Mouse (Mus musculus): ENCODE measurements around the gene Qser1.

The Qser1 gene

DNA sequence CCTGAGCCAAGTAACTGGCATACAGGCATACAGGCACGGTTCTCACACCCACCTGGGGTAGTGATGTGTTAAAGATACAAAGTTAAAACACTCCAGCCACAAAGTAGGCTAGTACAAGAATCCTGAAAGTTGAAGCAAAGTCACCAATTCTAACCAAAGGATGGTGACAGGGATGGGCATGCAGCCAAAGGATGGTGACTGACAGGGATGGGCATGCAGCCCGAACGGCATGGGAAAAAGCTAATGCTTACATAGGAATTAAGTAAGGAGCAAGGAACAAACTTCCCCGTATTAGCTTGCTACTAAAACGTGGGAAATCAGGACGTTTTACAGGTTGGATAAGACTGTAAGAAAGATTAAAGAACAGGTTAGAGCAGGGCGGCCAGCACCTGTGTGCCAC lies 80.3 kb downstream of the Qser1 start:
- DNase-seq (ENCODE audit: low spot score) = no peak

DNA sequence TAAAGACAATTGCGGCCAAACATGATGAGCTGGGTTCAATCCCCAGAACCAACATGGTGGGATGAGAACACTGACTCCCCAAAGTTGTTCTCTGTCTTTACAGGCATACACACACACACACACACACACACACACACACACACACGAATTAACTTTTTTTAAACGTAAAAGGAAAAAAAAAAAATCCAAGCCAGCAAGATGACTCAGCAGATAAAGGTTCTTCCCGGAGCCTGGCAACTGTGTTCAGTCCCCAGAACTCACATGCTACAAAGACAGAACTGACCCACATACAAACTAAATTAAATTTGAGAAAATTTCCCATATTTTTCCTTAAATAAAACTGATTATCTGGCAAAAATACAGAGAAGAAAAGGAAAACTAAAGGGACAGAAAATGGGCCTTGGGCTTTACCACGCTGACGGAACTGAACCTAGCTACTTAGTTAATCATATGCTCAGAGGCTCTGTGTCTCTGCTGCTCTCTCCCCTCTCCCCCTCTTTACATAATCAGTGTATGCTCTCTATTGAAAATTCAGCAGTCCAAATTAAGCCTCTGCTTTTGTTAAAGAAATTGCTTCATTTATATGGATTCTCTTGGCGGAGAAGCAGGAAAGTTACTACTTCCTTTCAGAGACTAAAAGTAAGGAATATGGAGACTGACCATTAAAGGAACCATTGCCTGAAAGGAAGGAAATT lies 83.9 kb downstream of the Qser1 start:
- no peak for DNase-seq (ENCODE audit: low spot score)

DNA sequence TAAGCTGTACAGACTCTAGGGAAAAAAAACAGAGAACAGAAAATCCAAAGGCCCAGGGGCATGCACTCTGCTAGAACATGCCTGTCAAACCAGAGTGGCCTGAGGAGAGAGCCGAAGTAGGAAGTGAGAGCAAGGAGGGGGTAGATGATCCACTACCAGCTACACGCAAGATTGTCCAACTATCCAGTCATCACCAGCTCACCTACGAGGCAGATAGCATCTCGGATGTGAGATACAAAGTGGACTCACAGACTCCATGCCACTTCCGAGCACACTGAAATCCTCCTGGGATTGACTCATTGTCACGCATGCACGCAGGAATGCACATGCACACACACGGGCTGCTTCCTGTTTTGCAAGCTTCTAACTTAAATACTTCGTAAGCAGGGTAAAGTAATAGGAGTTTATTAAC lies 84.5 kb downstream of the Qser1 start:
- no peak for DNase-seq (ENCODE audit: low spot score)

DNA sequence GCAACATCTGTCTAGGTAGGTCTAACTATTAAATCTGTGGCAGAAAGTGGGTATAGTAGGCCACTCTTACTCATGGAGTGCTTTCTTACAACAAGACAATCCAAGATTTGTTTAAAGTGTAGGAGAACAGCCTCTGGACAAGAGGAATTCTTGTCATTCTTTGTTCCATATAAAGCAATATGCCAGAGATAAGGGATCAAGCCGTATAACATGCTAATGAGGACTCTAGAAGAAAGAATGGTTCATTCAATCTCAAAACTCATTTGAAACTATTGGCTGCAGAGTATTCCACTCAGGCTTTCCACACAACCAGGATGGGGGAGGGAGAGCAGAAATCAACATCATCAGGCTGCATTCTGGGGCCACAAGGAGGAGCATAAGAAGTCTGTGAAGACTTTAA lies 89.2 kb downstream of the Qser1 start:
- no peak for DNase-seq (ENCODE audit: low spot score)

DNA sequence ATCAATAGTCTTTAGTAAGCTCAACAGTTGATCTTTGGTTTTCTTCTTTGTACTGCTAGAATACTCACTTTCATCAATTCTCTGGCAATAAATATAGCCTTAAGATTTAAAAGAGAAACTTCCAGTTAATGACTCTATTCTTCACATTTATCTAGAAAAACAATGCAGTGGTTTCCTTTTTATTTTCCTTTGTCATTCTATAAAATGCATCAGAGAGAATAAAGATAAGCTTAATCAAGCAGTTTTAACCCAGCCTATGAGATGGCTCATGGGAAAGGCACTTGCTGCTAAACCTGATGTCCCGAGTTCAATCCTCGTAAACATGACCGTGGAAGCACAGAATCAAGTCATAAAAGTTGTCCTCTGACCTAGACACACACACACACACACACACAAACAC lies 94.5 kb downstream of the Qser1 start:
- no peak for DNase-seq (ENCODE audit: low spot score)

DNA sequence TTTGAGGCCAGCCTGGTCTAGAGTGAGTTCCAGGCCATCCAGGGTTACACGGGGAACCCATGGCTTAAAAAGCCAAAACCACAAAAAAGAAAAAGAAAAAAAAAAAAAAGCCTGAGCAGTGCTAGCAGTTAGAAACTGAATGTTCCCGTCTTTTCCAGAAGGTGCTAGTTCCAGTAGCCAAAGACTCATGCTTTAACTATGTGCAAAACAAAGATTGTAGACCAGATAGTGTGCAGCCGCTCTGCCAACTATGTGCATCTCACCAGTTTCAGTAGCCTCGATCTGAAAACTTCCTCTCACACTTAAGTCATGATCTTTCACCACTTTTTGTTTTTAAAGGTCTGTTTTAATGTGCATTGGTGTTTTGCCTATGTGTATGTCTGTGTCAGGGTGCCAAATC lies 98.7 kb downstream of the Qser1 start:
- DNase-seq (ENCODE audit: low spot score) = no peak

DNA sequence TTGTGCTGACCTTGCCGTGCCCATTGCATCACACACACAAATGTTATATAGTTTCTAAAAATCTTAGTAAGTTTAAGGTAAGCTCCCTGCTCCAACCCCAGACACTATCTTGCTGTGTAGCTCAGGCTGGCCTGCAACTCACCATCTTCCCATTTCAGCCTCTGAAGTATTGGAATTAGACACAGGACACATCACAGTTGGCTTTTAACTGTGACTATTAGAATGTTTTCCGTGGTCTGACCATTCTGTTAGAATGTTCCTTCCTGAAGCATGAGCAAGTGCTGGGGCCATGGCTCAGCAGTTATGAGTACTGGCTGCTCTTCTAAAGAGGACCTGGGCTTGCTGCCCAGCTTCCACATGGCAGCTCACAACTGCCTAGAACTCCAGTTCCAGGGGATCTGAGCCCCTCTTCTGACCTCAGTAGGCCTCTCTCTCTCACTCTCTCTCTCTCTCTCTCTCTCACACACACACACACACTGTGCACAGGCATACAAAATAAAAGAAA lies 99.3 kb downstream of the Qser1 start:
- DNase-seq (ENCODE audit: low spot score) = no peak

DNA sequence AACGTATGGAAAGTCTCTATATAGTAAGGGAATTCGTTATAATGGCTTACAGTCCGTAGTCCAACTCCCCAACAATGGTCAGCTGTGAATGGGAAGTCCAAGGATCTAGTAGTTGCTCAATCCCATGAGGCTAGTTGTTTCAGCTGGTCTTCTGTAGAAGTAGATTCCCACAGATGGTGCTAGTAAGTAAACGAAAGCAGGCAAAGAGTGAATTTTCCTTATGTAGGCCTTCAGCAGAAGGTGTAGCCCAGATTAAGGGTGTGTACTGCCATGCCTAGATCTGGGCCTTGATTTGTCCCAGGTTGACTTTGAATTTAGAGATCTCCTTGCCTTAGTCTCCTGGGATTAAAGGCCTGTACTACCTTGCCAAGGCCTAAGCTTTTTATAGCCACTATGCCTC lies 100.3 kb downstream of the Qser1 start, which contains the start of gene Pin1rt1:
Pin1rt1 (minus strand) TSS at position 101 of the 400 bp plus-strand sequence.
- DNase-seq (ENCODE audit: low spot score) = no peak

DNA sequence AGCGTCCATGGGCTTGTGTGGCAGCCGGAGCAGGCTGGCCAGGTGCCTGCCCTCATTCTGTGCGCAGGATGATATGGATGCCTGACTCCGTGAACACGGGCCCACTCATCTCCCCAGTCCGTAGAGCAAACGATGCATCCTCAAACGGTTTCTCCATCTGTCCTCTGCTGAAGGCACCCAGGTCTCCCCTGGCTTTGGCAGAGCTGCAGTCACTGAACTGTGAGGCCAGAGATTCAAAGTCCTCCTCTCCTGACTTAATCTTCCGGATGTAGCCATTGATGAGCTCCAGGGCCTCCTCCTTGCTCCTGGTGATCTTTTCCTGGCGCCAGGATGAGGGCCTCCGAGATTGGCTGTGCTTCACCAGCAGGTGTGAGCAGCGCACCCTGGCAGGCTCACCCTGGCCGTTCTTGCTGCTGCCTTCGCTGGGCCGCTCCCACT lies 102.3 kb downstream of the Qser1 start:
- no peak for DNase-seq (ENCODE audit: low spot score)

DNA sequence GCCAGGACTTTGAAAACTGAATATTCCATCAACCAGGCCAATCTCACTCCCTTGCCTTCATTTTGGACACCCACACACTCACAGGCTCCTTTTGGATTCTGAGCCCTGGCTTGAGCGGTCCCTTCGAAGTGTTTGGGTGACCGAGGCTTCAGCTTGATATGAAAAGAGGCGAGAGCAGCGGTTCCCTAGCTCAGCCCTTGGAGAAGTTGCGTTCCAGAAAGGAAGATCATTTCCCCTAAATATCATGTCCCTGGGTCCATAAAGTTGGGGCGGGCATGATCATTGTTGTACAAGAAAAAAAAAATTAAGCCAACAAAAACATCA lies 104.1 kb downstream of the Qser1 start:
- DNase-seq (ENCODE audit: low spot score) = no peak

DNA sequence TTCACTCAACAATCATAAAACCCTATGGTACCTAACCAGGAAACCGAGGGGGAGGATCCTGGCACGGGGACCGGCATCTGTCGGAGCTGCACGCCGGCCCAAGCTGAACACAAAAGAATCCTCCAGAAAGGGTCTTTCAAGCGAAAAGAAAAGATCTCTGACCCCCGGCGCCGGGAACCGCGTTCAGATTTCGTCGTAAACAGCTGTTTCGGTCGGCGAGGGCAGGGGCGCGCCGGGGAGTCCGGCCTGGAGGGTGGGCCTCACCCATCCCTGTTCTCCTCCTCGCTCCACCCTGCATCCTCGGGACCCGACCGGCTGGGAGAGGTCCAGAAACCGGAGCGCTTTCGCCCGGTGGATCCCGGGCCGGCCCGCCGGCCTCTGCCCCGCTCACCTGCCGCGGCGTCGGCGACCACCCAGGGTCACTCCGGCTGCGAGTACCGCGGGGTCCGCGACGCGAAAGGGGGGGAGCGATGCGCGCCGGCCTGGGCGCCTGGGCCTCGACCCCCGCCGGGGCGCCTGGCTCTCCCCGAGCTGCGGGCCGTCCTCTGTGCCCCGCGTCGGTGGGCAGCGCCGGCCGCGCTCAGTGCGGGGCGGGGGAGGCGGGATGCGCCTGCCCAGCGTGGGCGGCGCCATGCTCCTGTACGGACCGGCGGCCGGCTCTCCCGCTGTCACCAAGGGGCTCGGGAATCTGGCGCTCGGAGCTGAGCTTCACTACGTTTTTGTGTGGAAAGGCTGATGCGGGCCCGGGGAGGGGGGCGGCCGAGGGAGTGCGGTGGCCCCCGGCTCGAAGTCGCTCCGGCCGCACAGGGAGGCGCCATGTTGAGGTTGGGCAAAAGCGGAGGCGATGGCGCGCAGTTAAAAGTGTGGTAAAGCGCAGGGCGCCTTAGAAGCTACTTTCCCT lies 104.7 kb downstream of the Qser1 start, which contains the start of gene Tcp11l1:
Tcp11l1 (minus strand) TSS at position 585 of the 901 bp plus-strand sequence.
- DNase-seq (ENCODE audit: low spot score) = peak; percentile 72

DNA sequence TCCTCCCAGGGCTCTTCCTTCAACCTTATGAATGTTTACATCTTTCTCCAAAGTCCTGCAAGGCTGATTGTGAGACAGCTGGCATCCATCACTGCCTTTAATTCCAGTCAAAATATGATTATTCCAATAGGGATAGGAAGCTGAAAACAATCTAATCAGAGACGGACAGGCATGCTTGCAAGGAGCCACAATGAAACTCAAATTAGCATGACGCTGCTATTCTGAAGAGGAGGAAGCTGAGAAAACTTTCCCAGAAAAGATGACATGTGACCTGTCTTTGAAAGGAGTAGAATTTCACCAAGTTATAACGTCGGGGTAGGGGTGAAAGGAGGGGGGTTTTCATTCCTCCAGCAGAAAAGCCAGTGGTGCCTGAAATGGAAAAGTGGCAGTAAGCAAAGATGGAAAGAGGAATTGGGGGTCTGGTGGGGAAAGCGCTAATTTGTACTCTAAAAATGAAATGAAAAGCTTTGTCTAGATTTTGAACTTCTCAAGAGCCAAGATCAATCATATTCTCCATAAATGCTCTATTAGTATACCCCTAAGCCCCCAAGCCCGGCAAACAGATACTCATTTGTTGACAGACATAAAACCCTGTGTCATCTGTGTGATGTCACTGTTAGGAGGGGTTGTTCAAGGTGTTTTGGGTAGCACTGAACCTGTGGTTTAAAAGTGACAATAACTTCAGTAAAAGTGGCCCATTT lies 105.7 kb downstream of the Qser1 start:
- no peak for DNase-seq (ENCODE audit: low spot score)

DNA sequence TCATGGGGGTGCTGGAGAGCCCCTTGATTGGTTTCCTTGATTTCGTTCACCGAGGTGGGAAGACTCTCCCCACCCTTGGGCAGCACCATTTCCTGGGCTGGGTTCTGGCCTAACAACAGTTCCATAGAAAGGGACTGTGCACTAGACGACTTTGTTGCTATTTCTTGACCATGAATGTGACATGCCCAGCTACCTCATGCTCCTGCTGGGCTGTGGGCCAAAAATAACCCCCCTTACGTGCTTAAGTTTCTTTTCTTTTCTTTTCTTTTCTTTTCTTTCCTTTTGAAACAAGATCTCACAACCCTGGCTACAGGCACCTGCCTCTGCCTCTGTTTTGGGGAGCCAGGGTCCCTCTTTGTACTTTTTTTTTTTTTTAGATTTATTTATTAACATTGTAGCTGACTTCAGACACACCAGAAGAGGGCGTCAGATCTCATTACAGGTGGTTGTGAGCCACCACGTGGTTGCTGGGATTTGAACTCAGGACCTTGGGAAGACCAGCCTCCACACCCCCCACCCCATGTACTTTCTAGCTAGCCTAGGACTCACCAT lies 106.7 kb downstream of the Qser1 start:
- no peak for DNase-seq (ENCODE audit: low spot score)
